Mouse (Mus musculus) mouse embryonic stem cell (cell line): ENCODE data around the gene Olfr1150-ps1.

Experiments used
- in situ Hi-C, 2 experiments: fragments of 300-500 bp; cut with MboI; formaldehyde crosslinking; loops; 1 replicate in 1 of 2; 3 replicates in 1 of 2; pipeline ENCODE4 v1.14.3; 2019 to 2020; ENCODE audit warnings: low sequenced_read_pairs in 2 of 2, low pct_unique_long_range_greater_than_20kb in 1 of 2, mixed read lengths in 1 of 2; ENCODE audit not compliant: unreplicated experiment in 1 of 2

Gene Olfr1150-ps1

DNA sequence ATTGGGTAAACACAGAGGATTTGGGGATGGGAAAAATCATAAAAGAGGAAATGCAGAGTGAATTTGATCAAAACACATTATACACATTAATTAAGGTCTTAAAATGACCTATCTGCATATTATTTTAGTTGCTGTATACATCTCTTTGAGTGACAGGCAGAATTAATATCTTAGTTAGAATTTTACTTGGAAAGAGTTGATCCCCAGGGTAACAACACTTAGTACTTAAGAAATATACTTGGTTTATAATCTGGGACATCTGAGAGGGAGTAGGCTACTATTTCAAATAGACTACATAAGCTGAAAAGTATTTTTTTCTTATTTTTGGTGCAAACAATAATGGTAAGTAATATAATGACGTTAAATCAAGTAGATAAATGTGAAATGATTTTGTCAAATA, at the start of gene Olfr1150-ps1:
Olfr1150-ps1 (plus strand) TSS at position 301 of the 400 bp plus-strand sequence.
- in situ Hi-C loops: no loop called here

DNA sequence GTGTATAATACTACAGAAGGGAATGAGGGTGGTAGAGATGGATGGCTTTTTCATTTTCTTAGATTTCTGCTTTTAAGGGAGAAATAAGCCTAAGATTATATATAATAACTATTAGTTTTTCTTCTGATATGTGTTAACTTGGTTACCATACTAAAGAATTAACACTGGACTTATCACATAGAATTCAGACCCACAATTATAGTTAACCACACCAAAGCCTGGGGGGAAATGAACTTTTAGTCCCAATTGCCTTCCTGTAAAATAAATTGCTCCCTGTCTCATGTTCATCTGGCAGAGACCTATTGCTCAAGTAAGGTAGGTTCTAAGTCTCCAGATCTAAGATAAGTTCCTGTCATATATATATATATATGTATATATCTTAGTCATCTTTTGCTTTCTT, 43.5 kb upstream of the Olfr1150-ps1 start, which contains the start of gene Olfr1143:
Olfr1143 (plus strand) TSS at position 301 of the 400 bp plus-strand sequence.
- in situ Hi-C loops: no loop called here

DNA sequence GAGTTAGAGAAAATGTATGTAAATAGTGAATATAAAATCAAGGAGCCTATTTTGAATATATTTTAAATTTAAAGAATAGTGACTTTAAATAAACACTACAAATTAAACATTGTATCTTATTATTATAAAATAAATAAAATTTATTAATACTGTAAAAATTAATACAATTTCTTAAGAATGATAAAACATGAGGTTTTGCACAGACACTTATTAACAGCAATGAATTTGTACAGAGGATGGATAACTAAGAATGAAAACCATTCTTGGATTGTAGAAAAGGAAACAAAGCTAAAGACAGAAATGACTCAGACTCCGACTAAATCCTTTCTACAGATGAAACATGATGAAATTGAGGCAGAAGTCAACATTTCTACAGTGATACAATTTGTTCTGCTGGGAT, 34.3 kb upstream of the Olfr1150-ps1 start, which contains the start of gene Olfr1145:
Olfr1145 (plus strand) TSS at position 301 of the 400 bp plus-strand sequence.
- in situ Hi-C loops: no loop called here

DNA sequence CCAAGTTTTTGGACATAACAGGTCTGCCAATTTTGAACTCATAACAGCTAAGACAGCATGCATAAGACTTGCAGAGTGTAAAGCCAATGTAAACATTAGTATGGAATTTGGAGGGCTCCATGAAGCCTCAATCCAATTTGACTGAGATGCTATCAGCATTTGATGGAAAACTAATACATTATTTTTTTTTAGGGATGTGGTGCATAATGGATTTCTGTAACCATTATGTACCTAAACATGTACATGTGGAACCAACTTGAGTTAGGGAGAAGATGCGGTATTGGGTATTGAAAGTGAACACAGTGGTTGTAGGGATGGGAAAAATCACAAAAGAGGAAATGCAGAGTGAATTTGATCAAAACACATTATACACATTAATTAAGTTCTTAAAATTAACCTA, 13.6 kb upstream of the Olfr1150-ps1 start, which contains the start of gene Olfr1148:
Olfr1148 (plus strand) TSS at position 301 of the 400 bp plus-strand sequence.
- in situ Hi-C loops: no loop called here

DNA sequence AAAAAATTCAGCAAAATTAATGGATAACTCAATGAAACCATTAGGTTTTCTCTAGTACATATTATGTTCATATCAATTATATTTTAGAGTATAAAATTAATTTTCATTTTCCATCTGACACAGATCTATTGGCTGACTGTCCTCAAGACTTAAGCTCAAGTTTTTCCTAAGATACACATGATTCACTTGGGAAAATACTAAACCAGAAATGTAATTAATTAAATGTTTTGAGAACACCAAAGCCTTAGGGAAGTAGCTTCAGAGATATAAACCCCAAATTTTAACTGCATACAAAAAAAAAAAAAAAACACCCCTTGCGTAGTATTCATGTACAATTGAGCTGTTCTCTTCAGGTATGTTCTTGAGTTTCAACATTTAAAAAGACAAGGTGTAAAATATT, 11.8 kb downstream of the Olfr1150-ps1 start, which contains the start of gene Olfr1151:
Olfr1151 (plus strand) TSS at position 301 of the 400 bp plus-strand sequence.
- in situ Hi-C loops: no loop called here

DNA sequence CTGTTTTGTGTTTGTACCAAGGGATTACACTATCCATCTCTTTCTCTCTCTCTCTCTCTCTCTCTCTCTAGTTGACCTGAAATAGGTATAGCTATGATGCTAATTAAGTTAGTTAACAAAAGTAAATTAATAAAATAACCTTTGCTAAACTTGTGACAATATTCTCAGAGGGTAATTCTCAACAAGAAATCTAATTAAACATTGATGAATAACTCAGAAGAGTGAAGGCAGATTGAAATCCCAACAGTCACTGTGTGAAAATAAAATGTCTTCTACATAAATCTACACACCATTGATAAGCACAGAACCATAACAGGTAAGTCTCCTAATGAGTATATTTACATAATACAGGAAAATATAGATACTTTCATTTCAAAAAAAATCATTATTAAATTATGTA, 22.4 kb downstream of the Olfr1150-ps1 start, which contains the start of gene Olfr1152:
Olfr1152 (plus strand) TSS at position 301 of the 400 bp plus-strand sequence.
- in situ Hi-C loops: no loop called here

DNA sequence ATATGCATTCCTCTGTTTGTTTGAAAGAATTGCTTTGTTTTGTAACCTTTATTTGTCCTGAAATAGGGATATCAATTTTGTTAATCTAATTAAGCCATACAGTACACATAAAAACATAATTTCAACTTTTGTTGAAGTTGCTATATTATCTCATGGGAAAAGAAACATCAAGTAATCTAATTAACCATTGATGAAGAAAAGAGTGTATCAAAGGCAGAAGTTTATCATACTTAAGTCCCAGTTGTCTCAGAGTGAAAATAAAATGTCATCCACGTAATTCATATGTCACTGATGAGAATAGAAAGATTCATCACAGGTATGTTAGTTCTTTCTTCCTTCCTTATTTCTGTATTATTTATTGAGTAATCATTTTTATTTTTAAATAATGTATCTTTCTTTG, 50.9 kb downstream of the Olfr1150-ps1 start, which contains the start of gene Olfr1153:
Olfr1153 (plus strand) TSS at position 301 of the 400 bp plus-strand sequence.
- in situ Hi-C loops: no loop called here
